Mouse (Mus musculus) midbrain, embryonic 15.5 days (tissue): Measurements from ENCODE around the gene Sall1. TPM values are rescaled to one million over a fixed set of nuclear protein-coding genes. Genes with fewer than 3 reads are reported as not detected.

Experiments used
- ATAC-seq: fragments of 200-750 bp; cut with Nextera tagmentation; replicated peaks from 2 replicates; pipeline ENCODE4 v1.8.0; 2017; ENCODE audit warnings: moderate TSS enrichment
- H3K27ac ChIP-seq: fragments of 300-500 bp; sonication (generic); 2 replicates; pipeline ENCODE4 v1.5.1; 2015; ENCODE audit warnings: mild to moderate bottlenecking, inconsistent platforms
- H3K27me3 ChIP-seq: fragments of 300-500 bp; sonication (generic); replicated peaks from 2 replicates; pipeline ENCODE4 v1.6.1; 2015; ENCODE audit warnings: inconsistent platforms
- H3K36me3 ChIP-seq: fragments of 300-500 bp; sonication (generic); replicated peaks from 2 replicates; pipeline ENCODE4 v1.6.1; 2015; ENCODE audit warnings: inconsistent platforms
- H3K4me1 ChIP-seq: fragments of 300-500 bp; sonication (generic); 2 replicates; pipeline ENCODE4 v1.6.1; 2015; ENCODE audit warnings: inconsistent platforms
- H3K4me2 ChIP-seq: fragments of 300-500 bp; sonication (generic); 2 replicates; pipeline ENCODE4 v1.6.1; 2015; ENCODE audit warnings: inconsistent platforms, mild to moderate bottlenecking, moderate library complexity
- H3K4me3 ChIP-seq: fragments of 300-500 bp; sonication (generic); 2 replicates; pipeline ENCODE4 v1.5.1; 2015; ENCODE audit warnings: mild to moderate bottlenecking, inconsistent platforms
- H3K9ac ChIP-seq: fragments of 300-500 bp; sonication (generic); 2 replicates; pipeline ENCODE4 v1.6.1; 2015; ENCODE audit warnings: mild to moderate bottlenecking, inconsistent platforms
- H3K9me3 ChIP-seq: fragments of 300-500 bp; sonication (generic); 2 replicates; pipeline ENCODE4 v1.6.1; 2016; ENCODE audit warnings: inconsistent platforms
- WGBS: fragments of 180-500 bp; shearing (Covaris S2); methylation state at CpG from one replicate; pipeline ENCODE4 v1.1.7; 2015; ENCODE audit warnings: mixed read lengths; 5-methylcytosine and 5-hydroxymethylcytosine counted together
- polyA plus RNA-seq: library from polyadenylated mRNA; unstranded; fragments of >200 nt; fragmentation: Nextera tagmentation; extraction: Ambion mirVana; gene quantifications from 2 replicates; pipeline ENCODE4 v1.2.1, GENCODE M21; 2015

Gene Sall1
- polyA plus RNA-seq, 1 experiment from 2014 or later = 6.6 TPM

- Histone ChIP-seq H3K36me3 (no peaks in the 10 kb centered on the region), H3K9me3 (no peaks in the 10 kb centered on the region), H3K27me3 (peaks cover 43% of the 10 kb centered on the region), H3K27ac (no peak overlapping the region), H3K9ac (no peak overlapping the region), H3K4me2 (peak overlapping the region; percentile 75), H3K4me1 (peaks cover 50% of the 10 kb centered on the region), H3K4me3 (peak overlapping the region; percentile 52; the same call in 1 of the 2 replicates)
- WGBS = 4% methylated on average over 17 of the region's 17 CpGs
- no peak for ATAC-seq
These were observed 1.8 kb upstream of the Sall1 start for GRCm38 (mm10) chr8:89045726-89046125.

GRCm38 (mm10) chr8:89045218-89045601, 1.2 kb upstream of the Sall1 start:
- WGBS = under 1% methylated on average over 30 of the region's 30 CpGs
- no peaks in the 10 kb centered on the region for H3K9me3 ChIP-seq
- H3K4me3 ChIP-seq = peak overlapping the region; percentile 52
- H3K36me3 ChIP-seq = no peaks in the 10 kb centered on the region
- no peak overlapping the region for H3K9ac ChIP-seq
- H3K4me1 ChIP-seq = peaks cover 52% of the 10 kb centered on the region
- H3K27me3 ChIP-seq = peaks cover 47% of the 10 kb centered on the region
- peak overlapping the region; percentile 75 for H3K4me2 ChIP-seq
- peak overlapping the region; percentile 65 for H3K27ac ChIP-seq
- ATAC-seq = no peak

- no peak for ATAC-seq
- Histone ChIP-seq H3K27me3 (peaks cover 52% of the 10 kb centered on the region), H3K36me3 (no peaks in the 10 kb centered on the region), H3K27ac (peak overlapping the region; percentile 65), H3K4me3 (peak overlapping the region; percentile 52), H3K9ac (no peak overlapping the region), H3K9me3 (no peaks in the 10 kb centered on the region), H3K4me2 (peak overlapping the region; percentile 75), H3K4me1 (peaks cover 52% of the 10 kb centered on the region)
- under 1% methylated on average over 31 of the region's 31 CpGs for WGBS
These were observed 702 bp upstream of the Sall1 start for GRCm38 (mm10) chr8:89044511-89045217.

GRCm38 (mm10) chr8:89043371-89043841, 556 bp downstream of the Sall1 start:
- peak; percentile 76 for ATAC-seq
- H3K9ac ChIP-seq = peak overlapping the region; percentile 20; the same call in 1 of the 2 replicates
- H3K36me3 ChIP-seq = no peaks in the 10 kb centered on the region
- H3K4me1 ChIP-seq = peaks cover 52% of the 10 kb centered on the region
- H3K4me2 ChIP-seq = peak overlapping the region; percentile 75
- H3K4me3 ChIP-seq = peak overlapping the region; percentile 52
- 1% methylated on average over 32 of the region's 32 CpGs for WGBS
- H3K9me3 ChIP-seq = no peaks in the 10 kb centered on the region
- H3K27ac ChIP-seq = peak overlapping the region; percentile 83
- H3K27me3 ChIP-seq = peaks cover 44% of the 10 kb centered on the region

- H3K4me3 ChIP-seq = peak overlapping the region; percentile 52
- no peaks in the 10 kb centered on the region for H3K36me3 ChIP-seq
- peaks cover 42% of the 10 kb centered on the region for H3K27me3 ChIP-seq
- no peaks in the 10 kb centered on the region for H3K9me3 ChIP-seq
- peaks cover 52% of the 10 kb centered on the region for H3K4me1 ChIP-seq
- H3K27ac ChIP-seq = peak overlapping the region; percentile 83
- peak; percentile 84 for ATAC-seq
- under 1% methylated on average over 64 of the region's 80 CpGs for WGBS
- H3K9ac ChIP-seq = peak overlapping the region; percentile 52
- peak overlapping the region; percentile 75 for H3K4me2 ChIP-seq
These were observed 1.2 kb downstream of the Sall1 start for GRCm38 (mm10) chr8:89042560-89043370.

- Histone ChIP-seq H3K27me3 (peaks cover 37% of the 10 kb centered on the region), H3K9ac (peak overlapping the region; percentile 52), H3K36me3 (no peaks in the 10 kb centered on the region), H3K9me3 (no peaks in the 10 kb centered on the region), H3K4me3 (peak overlapping the region; percentile 52), H3K27ac (peak overlapping the region; percentile 83), H3K4me2 (peak overlapping the region; percentile 75), H3K4me1 (peaks cover 52% of the 10 kb centered on the region)
- no peak for ATAC-seq
- WGBS = under 1% methylated on average over 35 of the region's 35 CpGs
These were observed 1.9 kb downstream of the Sall1 start for GRCm38 (mm10) chr8:89042118-89042460.

GRCm38 (mm10) chr8:89041421-89042117, 2.4 kb downstream of the Sall1 start:
- WGBS = under 1% methylated on average over 54 of the region's 55 CpGs
- Histone ChIP-seq H3K4me1 (peaks cover 48% of the 10 kb centered on the region), H3K27me3 (peaks cover 34% of the 10 kb centered on the region), H3K27ac (peak overlapping the region; percentile 83), H3K9ac (peak overlapping the region; percentile 52), H3K4me3 (peak overlapping the region; percentile 52), H3K4me2 (peak overlapping the region; percentile 75), H3K9me3 (no peaks in the 10 kb centered on the region), H3K36me3 (no peaks in the 10 kb centered on the region)
- no peak for ATAC-seq

- 2% methylated on average over 40 of the region's 40 CpGs for WGBS
These were observed 3.1 kb downstream of the Sall1 start for GRCm38 (mm10) chr8:89040751-89041420.

GRCm38 (mm10) chr8:89039890-89040289, 4.1 kb downstream of the Sall1 start:
- no peak for ATAC-seq
- peak overlapping the region; percentile 13; the same call in 1 of the 2 replicates for H3K4me3 ChIP-seq
- peak overlapping the region; percentile 10 for H3K4me2 ChIP-seq
- H3K36me3 ChIP-seq = no peaks in the 10 kb centered on the region
- no peaks in the 10 kb centered on the region for H3K9me3 ChIP-seq
- no peak overlapping the region for H3K9ac ChIP-seq
- peaks cover 38% of the 10 kb centered on the region for H3K4me1 ChIP-seq
- 26% methylated on average over 6 of the region's 6 CpGs for WGBS
- peaks cover 36% of the 10 kb centered on the region for H3K27me3 ChIP-seq
- no peak overlapping the region for H3K27ac ChIP-seq

More at GRCm38 (mm10) chr8:89040751-89041420, 3.1 kb downstream of the Sall1 start:
- Histone ChIP-seq H3K27me3 (peaks cover 36% of the 10 kb centered on the region), H3K4me1 (peaks cover 48% of the 10 kb centered on the region), H3K36me3 (no peaks in the 10 kb centered on the region), H3K9me3 (no peaks in the 10 kb centered on the region), H3K27ac (peak overlapping the region; percentile 83), H3K4me3 (peak overlapping the region; percentile 52), H3K4me2 (peak overlapping the region; percentile 75), H3K9ac (peak overlapping the region; percentile 52)
- ATAC-seq = no peak

GRCm38 (mm10) chr8:89038920-89039319, 5.0 kb downstream of the Sall1 start:
- Histone ChIP-seq H3K4me1 (peaks cover 34% of the 10 kb centered on the region), H3K4me3 (no peak overlapping the region), H3K27ac (no peak overlapping the region), H3K9me3 (no peaks in the 10 kb centered on the region), H3K27me3 (peaks cover 36% of the 10 kb centered on the region), H3K9ac (no peak overlapping the region), H3K4me2 (no peak overlapping the region), H3K36me3 (no peaks in the 10 kb centered on the region)
- ATAC-seq = no peak
- WGBS = 48% methylated on average over 4 of the region's 4 CpGs

- no peaks in the 10 kb centered on the region for H3K9me3 ChIP-seq
- H3K9ac ChIP-seq = no peak overlapping the region
- 14% methylated on average over 9 of the region's 9 CpGs for WGBS
- peaks cover 33% of the 10 kb centered on the region for H3K27me3 ChIP-seq
- no peaks in the 10 kb centered on the region for H3K36me3 ChIP-seq
- H3K27ac ChIP-seq = no peak overlapping the region
- H3K4me2 ChIP-seq = peak overlapping the region; percentile 13
- H3K4me3 ChIP-seq = peak overlapping the region; percentile 0; the same call in 1 of the 2 replicates
- H3K4me1 ChIP-seq = peaks cover 22% of the 10 kb centered on the region
- ATAC-seq = no peak
These were observed 6.3 kb downstream of the Sall1 start for GRCm38 (mm10) chr8:89037536-89038236.
